Mouse (Mus musculus): Measurements from ENCODE around the gene Atxn1.

Atxn1 gene

DNA sequence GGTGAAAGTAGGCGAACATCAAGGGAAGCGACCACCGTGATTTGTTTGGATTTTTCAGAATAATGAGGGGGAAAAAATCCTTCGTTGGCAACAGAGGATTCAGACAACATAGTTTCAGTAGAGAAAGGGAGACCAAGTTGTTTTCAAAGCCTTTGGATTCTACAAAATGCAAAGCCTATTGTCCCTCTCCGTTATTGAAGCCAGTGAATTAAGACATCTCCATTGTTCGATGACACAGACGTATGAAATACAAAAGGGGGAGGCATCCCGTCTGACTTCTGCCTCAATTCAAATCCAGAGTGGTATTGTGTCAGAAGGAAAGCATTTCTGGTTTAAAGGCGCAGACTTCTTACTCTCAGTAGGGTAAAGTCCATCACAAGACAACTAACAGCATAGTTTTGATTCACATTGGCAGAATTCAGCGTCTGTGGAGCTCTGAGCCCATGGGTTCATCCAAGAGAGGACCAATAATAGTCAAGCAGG, 103.7 kb downstream of the Atxn1 start:
- no peak for DNase-seq

DNA sequence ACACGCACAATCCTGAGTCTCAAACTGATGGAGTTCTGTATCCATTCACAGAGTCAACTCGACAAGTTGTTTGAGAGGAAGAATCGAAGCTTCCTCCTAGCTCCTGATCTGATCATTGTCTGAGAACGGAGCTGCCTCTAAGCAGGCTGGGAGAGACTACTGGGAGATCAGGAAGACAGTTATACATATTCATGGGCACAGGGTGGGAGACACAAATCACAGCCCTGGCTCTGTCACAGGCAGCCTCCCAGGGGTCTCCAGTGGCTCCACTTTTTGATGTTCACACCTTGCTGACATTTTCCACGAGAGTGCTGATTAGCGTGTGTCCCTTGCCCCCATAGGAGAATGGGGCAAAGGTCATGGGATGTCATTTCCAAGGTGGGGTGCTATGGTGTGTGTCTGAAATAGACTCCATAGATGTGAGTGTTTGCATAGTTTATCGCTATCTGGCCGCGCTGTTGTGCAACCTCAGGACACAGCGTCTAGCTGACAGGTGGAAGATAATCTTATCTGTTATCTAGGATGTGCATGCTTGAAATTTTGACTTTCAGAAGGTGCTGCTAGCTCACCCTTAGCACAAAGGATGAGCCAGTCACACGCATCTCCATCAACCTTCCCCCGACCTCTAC, 105.6 kb downstream of the Atxn1 start:
- DNase-seq, result no peak

- DNase-seq, result no peak
Measured at GRCm38 (mm10) chr13:45857416-45857815, 107.4 kb downstream of the Atxn1 start.

DNA sequence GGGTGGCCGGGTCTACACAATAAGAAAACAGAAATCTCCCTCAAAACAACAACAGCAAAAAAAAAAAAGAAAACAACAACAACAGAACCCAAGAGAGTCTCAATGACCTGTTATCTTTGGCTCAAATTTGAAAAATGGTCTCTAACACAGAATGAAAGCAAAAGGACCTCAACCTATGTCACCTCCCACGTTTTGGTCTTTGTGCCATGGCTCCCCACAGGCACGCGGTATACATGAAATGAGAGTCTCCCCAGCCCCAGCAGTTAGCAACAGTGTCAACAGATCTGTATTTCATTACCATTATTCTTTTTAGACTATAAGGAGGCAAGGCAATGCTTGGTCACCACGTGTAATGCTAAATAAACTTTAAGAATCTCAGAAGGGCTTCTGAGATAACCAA, 110.3 kb downstream of the Atxn1 start:
- DNase-seq, result no peak

GRCm38 (mm10) chr13:45853691-45854090, 111.1 kb downstream of the Atxn1 start:
- no peak for DNase-seq

DNA sequence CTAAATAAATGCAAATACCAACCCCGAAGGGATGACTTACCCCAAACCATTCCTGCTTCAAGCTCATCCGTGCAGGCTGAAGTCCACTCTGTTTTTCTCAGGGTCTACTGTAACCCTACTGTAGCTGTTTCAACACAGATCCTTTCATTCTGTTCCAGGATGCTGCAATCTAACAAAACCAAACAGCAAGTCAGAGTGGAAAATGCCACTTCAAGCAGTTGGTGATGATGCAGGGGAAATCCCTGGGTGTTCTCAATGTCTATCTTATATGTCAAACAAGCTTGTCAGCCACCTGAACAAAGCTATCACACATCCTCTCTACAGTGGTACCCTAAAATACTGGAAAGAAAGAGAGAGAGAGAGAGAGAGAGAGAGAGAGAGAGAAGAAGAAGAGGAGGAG, 112.5 kb downstream of the Atxn1 start:
- DNase-seq, result no peak

GRCm38 (mm10) chr13:45851746-45852145, 113.1 kb downstream of the Atxn1 start:
- DNase-seq, result no peak

DNA sequence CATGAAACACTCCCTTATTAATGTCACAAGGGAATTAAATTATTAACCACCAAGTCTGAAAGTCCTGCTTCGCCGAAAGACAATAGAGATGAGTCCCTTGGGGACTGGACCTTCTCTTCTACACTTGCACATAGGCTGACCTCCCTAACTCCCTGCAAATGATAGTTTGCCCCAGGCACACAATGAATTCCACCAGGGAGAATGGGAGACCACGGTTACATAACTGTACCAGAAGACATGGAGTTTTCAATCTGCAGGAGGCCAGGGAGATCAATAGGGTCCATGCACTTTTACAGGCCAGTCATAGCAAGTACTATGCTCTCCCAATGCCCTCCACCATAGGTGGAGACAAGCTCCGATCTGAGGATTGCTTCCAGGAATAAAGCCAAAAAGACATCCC, 113.7 kb downstream of the Atxn1 start:
- DNase-seq, result no peak

- DNase-seq, result no peak
Measured at GRCm38 (mm10) chr13:45850181-45850974, 114.4 kb downstream of the Atxn1 start.

DNA sequence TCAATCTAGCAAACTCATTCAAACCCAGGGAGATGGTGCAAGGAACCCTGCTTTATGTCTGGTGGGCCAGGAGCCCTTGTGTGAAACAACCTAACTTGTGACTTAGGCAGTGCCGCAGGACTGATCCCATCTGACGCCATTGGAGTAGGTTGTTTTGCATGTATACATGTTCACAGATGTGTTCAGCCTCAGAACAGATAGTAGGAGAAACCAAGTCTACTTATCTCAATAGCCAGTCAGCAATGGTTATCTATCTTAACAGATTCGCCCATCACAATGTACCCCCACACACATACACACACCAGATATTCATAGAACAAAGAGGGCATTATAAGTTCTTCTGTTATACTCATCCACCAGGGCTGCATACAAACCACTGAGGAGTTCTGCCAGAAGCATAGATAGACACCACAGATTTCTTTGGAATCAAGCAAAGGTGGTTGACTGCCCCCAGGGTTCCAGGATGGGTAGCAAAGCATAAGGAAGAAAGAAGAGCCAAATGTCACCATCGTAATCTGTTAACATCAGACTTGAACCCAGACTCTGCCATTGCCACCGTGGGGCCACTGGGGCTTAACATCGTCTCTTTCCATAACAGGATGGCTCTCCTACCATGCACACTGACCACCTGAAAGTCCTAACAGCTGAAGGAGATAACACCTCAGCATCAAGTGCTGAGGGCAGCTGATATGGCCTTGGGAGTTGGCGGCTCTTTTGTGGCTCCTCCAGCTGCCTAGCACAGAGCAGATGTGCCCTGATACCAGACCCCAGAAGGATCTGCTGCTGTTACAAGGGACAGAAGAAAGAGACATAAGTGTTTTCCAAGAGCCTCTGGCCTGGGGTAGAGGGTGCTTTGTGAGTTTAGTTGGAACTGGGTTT, 115.4 kb downstream of the Atxn1 start:
- no peak for DNase-seq

DNA sequence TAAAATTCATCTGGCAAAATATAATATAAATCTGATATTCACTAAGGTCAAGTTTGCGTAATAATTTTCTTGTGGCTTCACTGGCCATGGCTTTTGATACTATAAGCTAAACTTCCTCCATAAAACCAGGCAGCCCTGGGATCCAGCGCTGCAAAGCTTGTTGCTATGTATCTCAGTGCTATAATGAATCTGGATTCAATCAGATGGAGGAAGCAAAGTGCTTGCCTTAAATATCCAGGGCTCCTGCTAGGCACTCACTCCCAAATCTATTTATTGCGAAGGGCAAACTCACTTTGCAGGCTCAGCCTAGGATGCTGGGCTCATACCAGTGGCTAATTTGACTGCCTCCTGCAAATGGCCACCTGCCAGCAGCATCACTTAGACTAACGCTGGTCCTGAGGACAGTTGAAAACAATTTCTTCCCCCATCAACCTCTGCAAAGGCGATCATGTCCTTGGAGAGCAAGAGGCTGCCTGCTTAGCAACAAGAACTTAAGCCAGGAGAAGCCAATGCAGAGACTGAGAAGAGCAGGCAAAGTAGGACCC, 122.2 kb downstream of the Atxn1 start:
- DNase-seq, result no peak

DNA sequence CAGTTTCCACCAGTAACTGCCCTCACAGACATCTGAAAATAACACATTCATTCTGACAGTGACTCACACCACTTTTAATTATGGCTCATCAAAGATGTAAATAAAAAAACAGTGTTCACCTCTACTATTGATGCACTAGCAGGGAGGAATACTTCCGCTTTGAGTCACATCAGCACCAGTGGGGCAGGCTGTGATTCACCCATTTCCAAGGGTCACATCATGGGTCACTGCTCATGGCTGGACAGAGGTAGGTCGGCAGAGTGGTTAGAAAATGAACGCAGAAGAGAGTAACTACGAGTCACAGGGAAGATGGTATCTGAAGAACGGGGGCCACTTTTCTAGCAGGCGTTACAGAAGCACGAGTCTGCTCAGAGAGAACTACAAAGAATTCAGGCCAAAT, 124.9 kb downstream of the Atxn1 start:
- no peak for DNase-seq

DNA sequence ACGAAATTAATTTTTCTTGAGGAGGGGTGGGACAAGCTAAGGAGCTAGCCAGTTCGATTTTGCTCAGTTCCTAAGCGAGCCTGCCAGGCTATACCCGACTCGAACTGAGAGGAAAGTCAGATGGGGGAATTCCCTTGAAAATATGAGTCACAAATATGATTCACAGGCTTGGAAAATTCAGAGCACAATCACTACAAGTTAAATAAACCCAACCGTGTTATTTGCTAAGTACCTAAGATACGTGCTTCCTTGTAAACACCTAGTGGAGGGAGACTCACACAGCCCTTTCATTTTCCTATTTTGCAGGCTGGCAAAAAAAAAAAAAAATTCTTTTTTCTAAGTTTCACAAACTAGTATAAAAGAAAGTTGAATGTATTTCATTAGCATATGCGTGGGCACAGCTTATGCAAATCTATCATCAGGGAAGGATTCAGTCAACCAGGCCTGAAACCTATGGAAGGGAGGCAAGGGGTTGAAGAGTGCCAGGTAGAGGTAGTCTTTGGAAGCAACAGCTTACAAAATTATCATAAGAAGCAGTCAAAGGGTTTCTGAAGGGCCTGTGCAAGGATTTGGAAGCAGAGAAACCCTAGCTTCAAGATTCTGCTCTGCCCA, 127.1 kb downstream of the Atxn1 start:
- no peak for DNase-seq

DNA sequence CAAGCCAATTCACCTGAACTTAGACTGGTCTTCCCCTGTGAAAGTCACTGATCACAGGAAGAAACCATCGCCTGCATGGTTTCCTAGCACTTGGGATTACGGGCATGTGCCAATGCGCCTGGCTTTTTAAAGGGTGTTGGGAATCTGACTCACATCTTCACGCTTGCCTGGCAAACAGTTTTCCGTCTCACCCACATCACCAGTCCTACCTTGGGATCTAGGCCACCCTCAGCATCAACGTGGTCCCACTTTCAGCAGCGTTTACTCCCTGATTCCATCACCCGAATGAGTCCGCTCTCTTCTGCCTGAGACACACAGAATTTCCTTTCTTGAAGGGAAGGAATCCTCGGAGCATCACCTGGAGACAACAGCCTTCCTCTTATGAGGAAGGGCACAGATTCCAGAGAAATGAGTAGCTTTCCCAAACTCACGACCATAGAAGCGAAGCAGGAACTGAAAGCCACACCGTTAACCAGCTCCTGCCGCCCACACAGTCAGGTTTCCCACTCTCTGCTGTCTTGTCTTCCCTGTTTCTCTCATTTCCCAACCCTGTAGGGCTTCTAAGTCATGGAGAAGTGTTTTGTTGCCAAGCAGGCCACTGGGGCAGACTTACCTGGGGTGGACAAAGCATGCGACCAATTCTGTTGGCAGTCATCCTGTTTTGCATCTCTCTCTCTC, 128.3 kb downstream of the Atxn1 start:
- no peak for DNase-seq

GRCm38 (mm10) chr13:45834300-45834699, 130.5 kb downstream of the Atxn1 start:
- no peak for DNase-seq

DNA sequence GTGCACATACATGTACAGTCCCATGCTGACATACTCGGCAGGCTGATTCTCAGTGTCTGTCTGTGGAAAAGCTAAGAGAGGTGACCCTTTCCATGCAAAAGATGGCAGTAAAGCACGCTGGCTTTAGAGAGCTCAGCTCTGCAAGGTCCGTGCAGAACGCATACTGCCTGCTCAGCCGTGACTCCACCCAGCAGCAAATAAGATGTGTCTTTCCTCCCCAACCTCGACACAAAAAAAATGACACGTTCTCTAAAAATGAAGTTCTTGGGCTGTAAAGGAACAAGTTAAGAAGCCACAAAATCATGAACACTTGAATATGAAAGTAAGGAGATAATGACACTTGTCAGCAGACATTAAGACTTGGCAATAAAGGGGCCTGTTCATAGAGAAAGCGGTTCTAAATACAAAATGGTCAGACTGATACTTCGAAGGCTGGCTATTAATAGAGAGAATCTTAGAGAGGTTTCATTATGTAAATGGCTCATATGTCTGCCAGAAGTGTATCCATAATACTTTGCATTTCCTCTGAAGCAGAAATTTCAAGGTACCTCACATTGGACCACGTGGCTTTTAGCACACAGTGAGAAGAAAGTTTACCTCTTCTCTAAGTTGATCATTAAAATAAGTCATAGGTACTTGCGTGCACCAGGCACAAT, 132.0 kb downstream of the Atxn1 start:
- DNase-seq, result no peak

DNA sequence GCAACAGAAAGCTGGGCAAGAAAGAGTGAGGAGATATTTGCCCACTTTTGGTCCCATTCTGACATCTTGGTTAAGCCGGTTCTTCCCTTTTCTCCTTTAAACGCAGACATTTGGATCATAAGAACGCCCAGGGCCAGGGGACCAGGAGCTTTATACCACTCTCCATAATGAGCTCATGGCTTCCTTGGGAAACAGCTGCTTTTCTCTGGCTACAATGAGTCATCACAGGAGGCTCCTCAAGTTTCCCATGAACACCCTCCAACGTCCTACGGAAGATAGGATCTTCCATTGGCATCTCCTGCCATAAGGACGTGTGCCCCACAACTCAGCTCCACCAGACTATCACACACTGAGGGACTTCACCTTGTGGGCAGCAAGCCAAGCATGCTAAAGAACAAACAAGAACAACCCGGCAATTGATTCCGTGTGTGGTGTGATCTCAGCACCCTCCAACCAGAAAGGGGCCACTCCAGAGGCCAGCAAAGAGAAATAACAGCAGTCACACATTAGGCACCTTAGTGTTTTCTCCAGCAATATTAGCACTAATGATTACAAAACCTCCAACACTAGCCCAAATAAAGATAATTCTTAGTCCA, 135.4 kb downstream of the Atxn1 start:
- no peak for DNase-seq

DNA sequence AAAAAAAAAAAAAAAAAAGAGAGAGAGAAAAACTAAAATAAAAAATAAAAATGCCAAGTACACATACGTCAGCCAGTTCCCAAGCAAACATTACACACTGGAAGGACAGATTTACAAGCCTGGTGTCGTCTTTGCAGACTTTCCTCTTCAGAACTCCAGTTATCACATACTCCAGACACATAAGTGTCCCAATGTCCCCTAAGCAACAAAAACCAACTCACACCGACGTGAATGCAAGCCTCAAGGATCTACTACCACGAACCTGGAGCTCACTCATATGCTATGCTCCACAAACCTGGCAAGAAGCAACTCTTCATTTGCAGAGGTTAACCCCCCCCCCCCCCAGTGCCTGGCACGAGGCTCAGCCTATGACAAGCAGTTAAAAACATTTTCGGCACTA, 136.8 kb downstream of the Atxn1 start:
- DNase-seq, result no peak

- DNase-seq, result peak in 1 of 2 experiments; percentile 26
Measured at GRCm38 (mm10) chr13:45827619-45828018, 137.2 kb downstream of the Atxn1 start.

DNA sequence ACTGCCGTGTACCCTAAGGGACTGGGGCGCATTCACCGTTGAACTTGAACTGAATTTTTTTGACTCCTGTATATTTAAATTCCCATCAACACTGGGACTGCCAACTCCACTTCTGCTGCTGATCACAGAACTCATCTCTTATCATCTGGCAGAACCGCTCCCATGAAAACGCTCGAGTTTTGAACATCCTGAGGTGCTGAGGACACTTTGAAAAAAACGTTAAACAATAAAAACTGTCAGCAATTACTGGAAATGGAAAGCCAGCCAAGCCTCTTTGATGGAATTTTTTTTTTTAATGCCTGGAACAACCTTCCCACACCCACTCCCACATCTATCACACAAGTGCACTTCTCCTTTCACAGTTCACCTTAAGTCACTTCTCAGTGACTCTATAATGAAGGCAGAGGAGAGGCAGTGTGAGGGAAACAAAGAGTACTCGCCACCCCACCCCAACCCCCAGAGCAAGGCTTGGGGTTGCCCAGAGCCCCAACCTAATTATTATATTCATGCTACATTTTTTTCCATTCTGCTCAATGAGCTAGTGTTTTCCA, 137.7 kb downstream of the Atxn1 start:
- peak in 1 of 2 experiments; percentile 21 for DNase-seq

- no peak for DNase-seq
Measured at GRCm38 (mm10) chr13:45822491-45822829, 142.3 kb downstream of the Atxn1 start.

Data from kidney, postnatal 25 days (tissue).